Mouse (Mus musculus) right cerebral cortex, postnatal 4 days (tissue): Measurements from ENCODE around the gene Det1.
A peak's percentile ranks its signal among the peaks of the same experiment; 100 is the strongest.

Experiments
- DNase-seq: peaks from one replicate; pipeline ENCODE4 v3.0.0-alpha.2; 2022

Det1 gene

GRCm38 (mm10) chr7:78846066-78846716, 872 bp downstream of the Det1 start:
- DNase-seq, result no peak

- DNase-seq, result no peak
These were observed 5.5 kb downstream of the Det1 start for GRCm38 (mm10) chr7:78841601-78842000.

- DNase-seq, result no peak
These were observed 9.8 kb downstream of the Det1 start for GRCm38 (mm10) chr7:78837250-78837649.

DNA sequence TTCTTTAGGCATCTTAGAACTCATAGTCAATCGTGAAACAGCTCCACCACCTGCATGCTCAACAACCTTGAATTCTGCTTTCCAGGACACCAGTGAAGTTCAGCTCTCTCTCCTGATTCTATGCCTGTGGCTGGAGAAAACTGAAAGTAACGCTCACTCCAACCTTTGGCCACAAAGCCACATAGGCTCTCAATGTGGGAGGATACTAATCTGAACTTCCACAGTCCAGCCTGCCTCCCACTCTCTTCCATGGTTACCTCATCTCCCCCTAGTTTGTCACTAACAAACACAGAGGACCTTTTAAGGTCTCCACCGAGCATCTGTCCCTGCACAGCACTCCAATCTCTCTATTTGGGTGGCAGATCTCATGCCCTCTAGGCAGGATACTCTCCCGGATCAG, 11.4 kb downstream of the Det1 start:
- no peak for DNase-seq

GRCm38 (mm10) chr7:78827749-78828362, 19.2 kb downstream of the Det1 start:
- DNase-seq, result no peak

DNA sequence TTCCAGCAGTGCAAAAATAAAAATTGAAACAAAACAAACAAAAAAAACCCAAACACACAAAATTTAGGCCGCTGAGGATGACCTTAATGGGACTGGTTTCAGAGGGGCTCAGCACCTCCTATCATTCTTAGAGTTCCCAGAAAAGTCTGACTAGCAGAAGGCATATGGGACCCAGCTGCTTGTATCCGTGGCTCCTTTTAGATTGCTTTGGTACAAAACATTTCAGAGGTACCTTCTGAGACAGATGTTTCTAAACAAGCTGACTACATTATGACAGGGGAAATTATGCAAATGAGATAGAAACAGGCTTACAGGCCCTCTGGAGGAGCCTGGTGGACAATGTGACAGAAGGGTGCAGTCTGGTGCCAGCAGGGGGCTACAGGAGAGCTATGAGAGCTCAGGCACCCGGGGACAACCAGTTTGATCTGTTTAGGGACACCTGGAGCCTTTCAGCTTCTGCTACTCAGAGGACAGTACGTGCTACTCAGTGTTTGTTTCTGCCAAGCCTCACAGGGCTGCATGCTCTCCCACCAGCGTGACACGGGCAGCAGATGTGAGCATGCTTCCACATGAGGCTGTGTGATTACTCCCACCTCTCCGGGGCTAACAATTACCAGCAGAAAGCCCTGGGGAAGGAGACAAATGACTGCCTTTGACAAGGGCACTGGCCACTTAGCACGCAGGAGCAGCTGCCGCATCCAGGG, 20.2 kb downstream of the Det1 start:
- DNase-seq, result peak; percentile 5

- no peak for DNase-seq
These were observed 28.7 kb downstream of the Det1 start for GRCm38 (mm10) chr7:78818336-78818735.

DNA sequence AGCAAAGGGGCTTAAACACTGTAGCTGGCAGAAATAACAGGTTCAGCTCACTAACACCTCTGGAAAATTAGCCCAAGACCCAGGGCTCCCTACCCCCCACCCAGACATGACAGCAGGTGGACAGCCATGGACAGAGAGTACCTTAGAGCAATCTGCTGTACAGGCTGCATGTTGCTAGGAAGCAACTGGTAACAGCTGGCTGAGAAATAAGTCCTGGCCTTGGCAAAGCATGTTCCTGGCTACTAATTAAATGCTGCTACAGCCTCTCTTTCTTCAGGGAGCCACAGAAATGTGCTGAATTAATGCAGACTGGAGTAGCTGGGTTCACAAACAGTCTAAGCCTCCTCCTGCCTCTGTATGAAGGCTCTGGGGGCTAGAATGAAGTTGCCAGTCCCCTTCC, 32.3 kb downstream of the Det1 start:
- no peak for DNase-seq

DNA sequence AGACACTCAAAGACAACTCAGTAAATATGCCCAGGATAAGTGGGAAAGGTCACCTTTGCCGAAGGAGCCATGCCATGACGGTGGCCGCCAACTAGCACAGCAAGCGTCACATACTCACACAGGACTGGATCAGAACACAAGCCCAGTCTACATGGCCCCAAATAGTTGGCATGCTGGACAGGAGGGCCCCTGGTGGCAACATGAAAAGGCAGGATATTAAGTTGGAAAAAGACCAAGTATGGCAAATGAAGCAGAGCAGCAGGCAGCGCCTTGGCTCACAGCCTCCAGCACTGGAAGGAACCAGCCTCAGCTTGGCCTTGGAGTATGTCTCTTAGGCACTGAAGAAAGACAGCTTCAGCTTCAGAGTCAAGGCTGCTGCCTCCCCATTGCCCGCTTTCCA, 33.3 kb downstream of the Det1 start:
- DNase-seq, result no peak

GRCm38 (mm10) chr7:78807192-78807591, 39.9 kb downstream of the Det1 start:
- DNase-seq, result no peak

- DNase-seq, result no peak
These were observed 43.2 kb downstream of the Det1 start for GRCm38 (mm10) chr7:78803841-78804240.

DNA sequence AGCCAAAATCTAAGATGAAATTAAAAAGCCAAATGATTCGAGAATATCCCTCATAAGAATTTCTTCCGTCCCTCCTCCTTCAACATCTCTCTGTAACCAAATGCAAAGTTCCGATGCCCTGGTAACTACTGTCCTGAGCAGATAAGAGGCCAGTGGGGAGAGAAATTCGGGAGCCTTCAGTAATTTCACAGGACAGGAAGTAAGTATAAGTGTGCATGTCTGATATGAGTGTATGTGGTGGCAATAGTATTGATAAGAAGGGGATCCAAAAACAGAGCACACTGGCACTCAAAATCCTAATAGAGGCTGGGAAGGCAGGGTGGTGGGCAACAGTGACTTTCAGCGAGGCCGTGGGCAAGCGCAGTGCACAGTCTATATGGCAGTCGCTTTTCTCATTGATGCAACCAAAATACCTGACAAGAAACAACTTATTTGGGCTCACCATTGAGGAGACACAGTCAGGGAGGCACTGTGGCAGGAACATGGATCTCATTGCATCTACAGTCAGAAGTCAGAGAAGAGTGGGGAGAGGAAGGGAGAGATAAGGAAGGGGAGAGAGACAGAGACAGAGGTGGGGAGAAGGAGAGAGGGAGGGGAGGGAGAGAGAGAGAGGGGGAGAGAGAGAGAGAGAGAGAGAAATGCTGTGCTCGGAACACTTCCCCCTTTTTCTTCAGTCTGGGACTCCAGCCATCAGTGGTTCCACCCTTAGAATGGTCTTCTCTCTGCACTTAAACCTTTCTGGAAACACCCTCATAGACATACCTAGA, 47.1 kb downstream of the Det1 start:
- no peak for DNase-seq

- DNase-seq, result peak; percentile 79
These were observed 49.1 kb downstream of the Det1 start for GRCm38 (mm10) chr7:78797843-78798455.

DNA sequence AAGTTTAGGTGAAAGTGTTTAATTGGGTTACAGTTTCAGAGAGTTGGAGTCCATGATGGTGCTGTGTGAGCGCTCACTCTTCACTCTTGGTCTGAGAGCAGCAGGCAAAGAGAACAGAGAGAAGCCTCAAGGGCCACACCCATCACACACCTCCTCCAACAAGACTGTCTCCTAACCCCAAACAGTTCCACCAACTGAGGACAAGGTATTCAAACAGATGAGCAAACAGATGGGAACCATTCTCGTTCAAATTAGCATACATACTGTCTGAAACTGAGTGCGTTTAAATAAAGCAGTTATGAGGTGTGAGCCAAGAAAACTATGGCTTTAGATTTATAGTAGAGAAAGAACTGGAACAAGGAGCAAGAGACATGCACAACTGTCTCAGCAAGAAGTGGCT, 50.4 kb downstream of the Det1 start:
- DNase-seq, result no peak

DNA sequence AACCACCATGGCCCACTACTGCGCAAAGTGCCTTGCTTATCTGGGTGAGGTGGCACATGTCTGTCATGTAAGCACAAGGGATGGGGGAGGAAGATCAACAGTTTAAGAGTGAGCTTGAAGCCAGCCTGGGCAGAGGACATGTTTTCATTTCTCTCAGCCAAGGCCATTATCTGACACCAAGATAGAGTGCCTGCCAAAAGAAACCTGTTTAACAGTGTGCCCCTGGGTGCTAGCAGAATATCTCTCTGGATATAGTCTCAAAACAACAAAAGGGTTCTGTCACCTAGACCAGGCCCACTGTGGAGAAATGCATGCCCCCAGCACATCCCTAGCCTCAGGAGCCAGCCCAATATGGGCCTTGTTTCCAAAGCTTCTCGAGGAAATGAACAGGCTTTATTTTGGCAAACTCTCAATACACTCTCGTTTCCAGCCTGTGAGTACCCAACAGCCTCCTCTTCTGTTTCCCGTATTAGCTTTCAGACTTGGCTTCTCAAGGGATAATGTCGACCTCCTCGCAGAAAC, 52.4 kb downstream of the Det1 start:
- no peak for DNase-seq

DNA sequence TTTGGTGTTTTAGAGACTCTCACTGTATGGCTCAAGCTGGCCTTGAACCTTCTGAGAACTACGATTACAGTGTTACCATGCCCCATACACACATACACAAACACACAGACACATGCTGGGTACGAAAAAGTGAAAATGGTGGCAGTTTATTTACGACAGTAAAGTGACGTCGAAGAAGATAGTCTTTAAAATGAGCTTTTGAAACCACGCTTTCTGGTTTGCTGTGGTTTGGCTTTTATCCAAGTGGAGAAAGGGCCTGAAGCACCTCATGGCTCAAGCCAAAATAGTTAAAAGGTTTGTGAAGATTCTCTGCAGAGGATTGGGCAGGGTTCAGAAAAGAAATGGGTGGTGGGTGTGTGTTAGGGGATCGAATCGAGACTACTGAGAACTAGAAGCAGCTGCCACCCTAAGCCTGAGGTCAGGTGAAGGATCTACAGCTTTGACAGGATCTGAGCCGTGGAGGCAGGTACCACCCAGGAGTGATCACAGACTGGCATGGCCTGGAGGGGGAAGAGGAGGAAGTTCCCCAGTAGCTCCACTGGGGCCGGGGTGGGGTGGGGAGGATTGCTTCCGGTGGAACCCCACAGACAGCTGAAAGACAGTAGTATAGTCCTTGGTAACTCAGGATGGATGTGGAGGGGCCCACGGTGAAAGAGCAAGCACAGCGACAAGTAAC, 53.0 kb downstream of the Det1 start:
- DNase-seq, result no peak

GRCm38 (mm10) chr7:78791359-78792222, 55.5 kb downstream of the Det1 start:
- no peak for DNase-seq

DNA sequence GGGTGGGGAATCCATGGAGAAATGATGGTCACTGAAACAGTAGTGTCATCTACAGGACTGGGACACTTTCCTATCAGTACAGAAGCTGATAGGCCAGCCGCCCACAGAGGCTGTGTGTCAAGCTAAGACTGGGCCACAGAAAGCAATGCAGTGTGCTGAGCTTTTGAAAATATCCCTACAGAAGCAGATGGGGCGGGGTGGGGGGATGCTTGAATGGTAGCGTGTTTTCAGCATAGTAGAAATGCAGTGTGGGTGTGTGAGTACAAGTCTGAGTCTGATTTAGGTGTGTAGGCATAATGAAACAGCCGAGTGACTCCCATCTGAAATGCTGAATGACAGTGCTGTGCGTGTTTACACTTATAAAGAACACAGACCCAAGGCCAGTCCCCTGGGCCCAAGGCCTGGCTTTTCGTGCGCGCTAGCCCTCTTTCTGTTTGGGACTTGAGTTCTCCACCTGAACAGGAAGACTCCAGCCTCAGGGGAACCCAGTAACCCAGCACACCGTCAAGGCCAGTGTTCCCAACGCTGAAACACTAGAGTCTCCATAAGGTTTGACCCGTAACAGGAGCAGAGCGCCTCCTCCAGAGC, 59.2 kb downstream of the Det1 start:
- no peak for DNase-seq

DNA sequence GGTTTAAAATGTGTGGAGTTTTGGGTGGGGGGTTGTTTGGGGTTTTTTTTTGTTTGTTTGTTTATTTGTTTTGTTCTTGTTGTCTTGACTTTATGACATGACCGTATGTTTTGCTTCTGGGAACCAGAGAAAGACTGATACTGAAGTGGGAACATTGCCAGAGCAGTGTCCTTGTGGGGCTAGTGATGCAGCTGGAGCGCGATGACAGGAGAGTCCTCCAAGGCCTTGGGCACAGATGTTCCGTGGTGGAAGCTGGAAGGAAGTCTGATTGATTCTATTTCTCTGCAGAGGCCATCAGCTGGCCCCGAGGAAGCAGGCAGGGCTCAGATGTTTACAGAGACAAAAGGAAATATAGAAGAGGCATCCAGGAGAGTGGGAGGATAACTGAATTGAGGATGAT, 61.2 kb downstream of the Det1 start:
- no peak for DNase-seq

GRCm38 (mm10) chr7:78782639-78783581, 64.2 kb downstream of the Det1 start, which contains the start of the genes Mrps11 and Mrpl46:
TSS of gene Mrps11 (plus strand) at chr7:78783119.
TSS of gene Mrpl46 (minus strand) at chr7:78783531.
- DNase-seq, result peak; percentile 86
